Mouse (Mus musculus): ENCODE results near the gene Vps37b. TPM values are rescaled to one million over a fixed set of nuclear protein-coding genes. Genes with fewer than 3 reads are reported as not detected.

The Vps37b gene
- polyA plus RNA-seq, 1 experiment = 46.6 TPM

GRCm38 (mm10) chr5:123989941-123990885, 41.9 kb downstream of the Vps37b start:
- Histone ChIP-seq H3K27ac (ENCODE audit: control insufficient read depth, insufficient read depth, low read depth, low read length) (no peak overlapping the region), H3K4me3 (ENCODE audit: control insufficient read depth, low read depth, low read length) (no peak overlapping the region), H3K4me1 (ENCODE audit: control insufficient read depth, insufficient read depth, low read length) (peaks cover 6% of the 10 kb centered on the region; the same call in 1 of the 2 replicates), H3K36me3 (ENCODE audit: control insufficient read depth, insufficient read depth, low read length) (no peaks in the 10 kb centered on the region), H3K27me3 (ENCODE audit: control insufficient read depth, insufficient read depth, low read length) (no peaks in the 10 kb centered on the region)
- no peak for TF ChIP-seq CTCF (IDR thresholded peaks at IDR 0.05; ENCODE audit: control insufficient read depth, insufficient read depth, insufficient replicate concordance, low read depth, low read length)
- no peak for TF ChIP-seq POLR2A (IDR thresholded peaks at IDR 0.05; ENCODE audit: control insufficient read depth, low read depth, low read length)

DNA sequence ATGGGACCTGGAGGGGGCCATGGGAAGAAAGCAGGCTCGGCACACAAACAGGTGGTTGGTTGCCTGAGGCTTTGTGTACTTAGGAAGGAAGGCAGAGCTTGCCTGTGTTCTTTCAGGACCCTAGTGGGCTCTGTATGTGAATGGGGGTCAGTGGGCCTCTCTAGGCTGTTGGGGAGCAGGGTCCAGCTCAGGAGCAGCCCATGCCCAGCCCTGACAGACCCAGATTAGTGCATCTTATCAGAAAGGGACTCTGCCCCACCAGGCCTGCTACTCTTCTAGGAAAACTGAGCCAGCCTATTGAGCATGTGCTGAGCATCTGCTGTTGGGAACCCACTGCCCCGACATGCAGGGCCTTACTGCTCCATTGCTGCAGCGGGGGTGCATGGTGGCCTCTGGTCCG, 44.6 kb downstream of the Vps37b start:
- TF ChIP-seq CTCF (IDR thresholded peaks at IDR 0.05; ENCODE audit: control insufficient read depth, insufficient read depth, insufficient replicate concordance, low read depth, low read length) (no peak), POLR2A (IDR thresholded peaks at IDR 0.05; ENCODE audit: control insufficient read depth, low read depth, low read length) (no peak)
- Histone ChIP-seq H3K27ac (ENCODE audit: control insufficient read depth, insufficient read depth, low read depth, low read length) (no peak overlapping the region), H3K4me1 (ENCODE audit: control insufficient read depth, insufficient read depth, low read length) (peaks cover 4% of the 10 kb centered on the region; the same call in 1 of the 2 replicates), H3K36me3 (ENCODE audit: control insufficient read depth, insufficient read depth, low read length) (no peaks in the 10 kb centered on the region), H3K27me3 (ENCODE audit: control insufficient read depth, insufficient read depth, low read length) (no peaks in the 10 kb centered on the region), H3K4me3 (ENCODE audit: control insufficient read depth, low read depth, low read length) (no peak overlapping the region)

- H3K4me1 ChIP-seq (ENCODE audit: control insufficient read depth, insufficient read depth, low read length) = 0 out of 2 replicates have a peak, but pooled peaks cover 2% of the 10 kb centered on the region
- no peak overlapping the region for H3K4me3 ChIP-seq (ENCODE audit: control insufficient read depth, low read depth, low read length)
- H3K27me3 ChIP-seq (ENCODE audit: control insufficient read depth, insufficient read depth, low read length) = no peaks in the 10 kb centered on the region
- no peaks in the 10 kb centered on the region for H3K36me3 ChIP-seq (ENCODE audit: control insufficient read depth, insufficient read depth, low read length)
- TF ChIP-seq CTCF (IDR thresholded peaks at IDR 0.05; ENCODE audit: control insufficient read depth, insufficient read depth, insufficient replicate concordance, low read depth, low read length) (no peak), POLR2A (IDR thresholded peaks at IDR 0.05; ENCODE audit: control insufficient read depth, low read depth, low read length) (no peak)
- H3K27ac ChIP-seq (ENCODE audit: control insufficient read depth, insufficient read depth, low read depth, low read length) = no peak overlapping the region
These were observed 45.1 kb downstream of the Vps37b start for GRCm38 (mm10) chr5:123986925-123987324.

- no peaks in the 10 kb centered on the region for H3K4me1 ChIP-seq (ENCODE audit: control insufficient read depth, insufficient read depth, low read length)
- no peaks in the 10 kb centered on the region for H3K27me3 ChIP-seq (ENCODE audit: control insufficient read depth, insufficient read depth, low read length)
- TF ChIP-seq POLR2A (IDR thresholded peaks at IDR 0.05; ENCODE audit: control insufficient read depth, low read depth, low read length) = no peak
- no peak for TF ChIP-seq CTCF (IDR thresholded peaks at IDR 0.05; ENCODE audit: control insufficient read depth, insufficient read depth, insufficient replicate concordance, low read depth, low read length)
- no peaks in the 10 kb centered on the region for H3K36me3 ChIP-seq (ENCODE audit: control insufficient read depth, insufficient read depth, low read length)
- no peak overlapping the region for H3K4me3 ChIP-seq (ENCODE audit: control insufficient read depth, low read depth, low read length)
- H3K27ac ChIP-seq (ENCODE audit: control insufficient read depth, insufficient read depth, low read depth, low read length) = no peak overlapping the region
These were observed 46.6 kb downstream of the Vps37b start for GRCm38 (mm10) chr5:123985434-123985833.

- Histone ChIP-seq H3K36me3 (ENCODE audit: control insufficient read depth, insufficient read depth, low read length) (no peaks in the 10 kb centered on the region), H3K27me3 (ENCODE audit: control insufficient read depth, insufficient read depth, low read length) (no peaks in the 10 kb centered on the region), H3K27ac (ENCODE audit: control insufficient read depth, insufficient read depth, low read depth, low read length) (no peak overlapping the region), H3K4me3 (ENCODE audit: control insufficient read depth, low read depth, low read length) (no peak overlapping the region), H3K4me1 (ENCODE audit: control insufficient read depth, insufficient read depth, low read length) (no peaks in the 10 kb centered on the region)
- TF ChIP-seq CTCF (IDR thresholded peaks at IDR 0.05; ENCODE audit: control insufficient read depth, insufficient read depth, insufficient replicate concordance, low read depth, low read length) = no peak
- no peak for TF ChIP-seq POLR2A (IDR thresholded peaks at IDR 0.05; ENCODE audit: control insufficient read depth, low read depth, low read length)
These were observed 49.2 kb downstream of the Vps37b start for GRCm38 (mm10) chr5:123982838-123983237.

GRCm38 (mm10) chr5:123981250-123981554, 50.9 kb downstream of the Vps37b start:
- no peaks in the 10 kb centered on the region for H3K27me3 ChIP-seq (ENCODE audit: control insufficient read depth, insufficient read depth, low read length)
- H3K27ac ChIP-seq (ENCODE audit: control insufficient read depth, insufficient read depth, low read depth, low read length) = no peak overlapping the region
- H3K4me3 ChIP-seq (ENCODE audit: control insufficient read depth, low read depth, low read length) = no peak overlapping the region
- H3K4me1 ChIP-seq (ENCODE audit: control insufficient read depth, insufficient read depth, low read length) = no peaks in the 10 kb centered on the region
- H3K36me3 ChIP-seq (ENCODE audit: control insufficient read depth, insufficient read depth, low read length) = no peaks in the 10 kb centered on the region
- no peak for TF ChIP-seq POLR2A (IDR thresholded peaks at IDR 0.05; ENCODE audit: control insufficient read depth, low read depth, low read length)
- TF ChIP-seq CTCF (IDR thresholded peaks at IDR 0.05; ENCODE audit: control insufficient read depth, insufficient read depth, insufficient replicate concordance, low read depth, low read length) = no peak

DNA sequence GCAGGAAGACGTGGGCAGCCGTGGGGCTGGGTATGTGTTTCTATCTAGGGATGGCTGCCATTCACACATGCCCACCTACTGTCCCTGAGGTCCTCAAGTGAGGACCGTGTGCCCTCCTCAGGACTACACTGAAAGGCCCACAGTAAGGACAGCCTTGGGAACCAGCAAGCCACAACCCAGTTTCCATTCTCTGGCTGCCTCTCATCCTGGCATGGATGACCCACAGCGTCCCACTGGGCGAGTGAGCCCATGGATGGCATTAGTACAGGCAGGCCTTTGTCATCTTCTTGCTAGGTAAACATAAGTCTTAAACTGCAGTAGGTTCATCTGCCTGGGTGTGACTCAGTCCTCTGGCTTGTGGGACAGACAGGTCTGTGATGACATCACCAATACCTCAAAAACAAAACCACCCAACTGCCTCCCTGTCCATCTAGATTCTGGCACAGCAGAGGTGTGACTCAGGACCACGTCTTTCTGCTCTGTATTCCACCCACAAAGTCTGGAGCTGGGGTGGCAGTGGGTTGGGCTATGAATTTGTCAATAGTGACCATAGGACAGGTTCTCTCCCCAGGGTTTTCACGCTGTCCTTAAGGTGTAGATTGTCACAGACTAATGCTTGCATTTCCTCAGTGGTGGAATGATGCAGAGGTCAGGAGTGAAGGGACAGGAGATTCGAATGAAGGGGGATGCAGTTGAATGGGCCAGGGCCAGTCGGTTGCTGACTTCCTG, 51.4 kb downstream of the Vps37b start:
- Histone ChIP-seq H3K4me3 (ENCODE audit: control insufficient read depth, low read depth, low read length) (no peak overlapping the region), H3K27ac (ENCODE audit: control insufficient read depth, insufficient read depth, low read depth, low read length) (no peak overlapping the region), H3K36me3 (ENCODE audit: control insufficient read depth, insufficient read depth, low read length) (no peaks in the 10 kb centered on the region), H3K4me1 (ENCODE audit: control insufficient read depth, insufficient read depth, low read length) (no peaks in the 10 kb centered on the region), H3K27me3 (ENCODE audit: control insufficient read depth, insufficient read depth, low read length) (no peaks in the 10 kb centered on the region)
- TF ChIP-seq POLR2A (IDR thresholded peaks at IDR 0.05; ENCODE audit: control insufficient read depth, low read depth, low read length) (no peak), CTCF (IDR thresholded peaks at IDR 0.05; ENCODE audit: control insufficient read depth, insufficient read depth, insufficient replicate concordance, low read depth, low read length) (no peak)
